ENCODE assay signal across 17 mouse cellular contexts in the genomic region with DNA sequence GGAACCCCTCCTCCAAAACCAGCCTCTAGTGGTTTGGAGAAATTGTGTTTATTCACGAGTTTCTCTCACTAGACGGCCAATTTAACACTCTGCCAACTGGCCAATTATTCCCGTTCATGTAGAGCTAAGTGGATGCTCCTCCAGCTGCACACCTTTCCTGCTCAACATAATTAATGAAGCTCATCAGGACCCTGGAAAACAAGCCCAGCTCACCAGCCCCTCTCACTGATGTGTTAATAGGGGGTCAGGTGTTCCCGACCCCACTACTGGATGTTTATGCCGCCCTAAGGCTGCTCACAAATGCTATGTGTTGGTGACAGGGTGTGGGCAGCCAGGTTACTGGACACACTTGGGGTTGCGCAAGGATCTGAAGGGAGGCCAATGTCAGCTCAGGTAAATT.
DNase-seq lines count a peak whose midpoint lies in the region; ATAC-seq and TF ChIP-seq lines count a peak whose summit lies in the region.
"Had no signal": no experiment of that assay in that cellular context is flagged by ENCODE, and none has a peak within 500 bp of the region (broad histone marks: within the 10 kb centered on the region; RNA-seq: fewer than 3 reads in every experiment).

No protein-coding gene starts in this region.

- no peak for TF ChIP-seq CTCF in gastrocnemius, adult 2 months (IDR thresholded peaks at IDR 0.05)
- TF ChIP-seq CTCF in hindbrain, postnatal 0 days (IDR thresholded peaks at IDR 0.05; ENCODE audit: low read depth), result no peak

- DNase-seq in gastrocnemius, adult 2 months, result no peak
- DNase-seq in gastrocnemius, adult 8-10 months (ENCODE audit: low spot score in 2 of 2), result no peak
- DNase-seq in neural tube, embryonic 10.5 days (ENCODE audit: extremely low spot score, low spot score), result no peak
- DNase-seq in hindbrain, postnatal 0 days (ENCODE audit: low spot score), result no peak
- no peak for DNase-seq in cerebellum, postnatal 25 days
- DNase-seq in cerebellum, postnatal 14 days, result no peak
- no peak for DNase-seq in thymus, adult 18-20 months
- DNase-seq: adrenal gland, adult 8-10 months; cerebellum, adult 11-12 months; heart, postnatal 4 days; kidney, postnatal 10 days; thymus, adult 2 months had no signal

- H3K4me1 ChIP-seq in neural tube, embryonic 13.5 days (replicated peaks), result peaks cover 22% of the 10 kb centered on the region
- peaks cover 8% of the 10 kb centered on the region; the same call in 1 of the 2 replicates for H3K4me1 ChIP-seq in hindbrain, postnatal 0 days (ENCODE audit: insufficient read depth, low read length)
- H3K4me1 ChIP-seq: embryonic facial prominence, embryonic 12.5 days; liver, embryonic 15.5 days had no signal

- 0 out of 2 replicates have a peak overlapping the region, but pooled peaks have one; percentile 34 for H3K9ac ChIP-seq in neural tube, embryonic 13.5 days
- H3K9ac ChIP-seq in hindbrain, postnatal 0 days (replicated peaks; ENCODE audit: low read length), result no peak overlapping the region
- H3K9ac ChIP-seq: embryonic facial prominence, embryonic 12.5 days; liver, embryonic 15.5 days had no signal

- no peak overlapping the region for H3K4me2 ChIP-seq in neural tube, embryonic 13.5 days
- no peak overlapping the region for H3K4me2 ChIP-seq in hindbrain, postnatal 0 days (ENCODE audit: low read depth, low read length)
- H3K4me2 ChIP-seq: embryonic facial prominence, embryonic 12.5 days; liver, embryonic 15.5 days had no signal

- 62% methylated on average over 6 of the region's 6 CpGs for WGBS in neural tube, embryonic 13.5 days
- 57% methylated on average over 6 of the region's 6 CpGs for WGBS in hindbrain, postnatal 0 days

- H3K27me3 ChIP-seq in neural tube, embryonic 13.5 days, result no peaks in the 10 kb centered on the region
- no peaks in the 10 kb centered on the region for H3K27me3 ChIP-seq in hindbrain, postnatal 0 days (ENCODE audit: insufficient read depth, low read length)
- H3K27me3 ChIP-seq: embryonic facial prominence, embryonic 12.5 days; liver, embryonic 15.5 days had no signal

- peak; percentile 59; the same call in 1 of the 2 replicates for ATAC-seq in neural tube, embryonic 13.5 days (ENCODE audit: low read depth)
- 0 out of 2 replicates have a peak, but pooled peaks have one; percentile 27 for ATAC-seq in hindbrain, postnatal 0 days
- ATAC-seq: intestine, postnatal 0 days had no signal

- H3K27ac ChIP-seq in gastrocnemius, adult 2 months, result peak overlapping the region; percentile 41; the same call in 1 of the 2 replicates
- 0 out of 2 replicates have a peak overlapping the region, but pooled peaks have one; percentile 43 for H3K27ac ChIP-seq in neural tube, embryonic 13.5 days (replicated peaks)
- no peak overlapping the region for H3K27ac ChIP-seq in hindbrain, postnatal 0 days
- H3K27ac ChIP-seq: embryonic facial prominence, embryonic 12.5 days; liver, embryonic 15.5 days; macrophage had no signal

- H3K36me3 ChIP-seq in neural tube, embryonic 13.5 days, result no peaks in the 10 kb centered on the region
- no peaks in the 10 kb centered on the region for H3K36me3 ChIP-seq in hindbrain, postnatal 0 days (ENCODE audit: insufficient read depth, low read length)
- H3K36me3 ChIP-seq: embryonic facial prominence, embryonic 12.5 days; liver, embryonic 15.5 days had no signal

- no peaks in the 10 kb centered on the region for H3K9me3 ChIP-seq in neural tube, embryonic 13.5 days
- no peaks in the 10 kb centered on the region for H3K9me3 ChIP-seq in hindbrain, postnatal 0 days (ENCODE audit: low read length)
- H3K9me3 ChIP-seq: embryonic facial prominence, embryonic 12.5 days; liver, embryonic 15.5 days had no signal

- intact Hi-C loops in gastrocnemius, adult 2 months (cut with DNase I), result loop anchor here (5.0 kb wide), 3 partner anchors 51 to 356 kb away; no protein-coding TSS in a partner anchor

- no peak overlapping the region for H3K4me3 ChIP-seq in gastrocnemius, adult 2 months
- H3K4me3 ChIP-seq in neural tube, embryonic 13.5 days, result no peak overlapping the region
- no peak overlapping the region for H3K4me3 ChIP-seq in hindbrain, postnatal 0 days (ENCODE audit: low read length)
- H3K4me3 ChIP-seq: embryonic facial prominence, embryonic 12.5 days; liver, embryonic 15.5 days had no signal
